8 mouse cellular contexts compared by ENCODE assay signal in genomic region chr11:68408127-68408526, GRCm38 (mm10). TPM values are rescaled to one million over a fixed set of nuclear protein-coding genes. Genes with fewer than 3 reads are reported as not detected.
DNase-seq lines count a peak whose midpoint lies in the region; ATAC-seq lines count a peak whose summit lies in the region.

No protein-coding gene starts in this region.

- DNase-seq in ovary, postnatal 36 days (ENCODE audit: low spot score): peak; percentile 26
- DNase-seq in ovary, adult 18-20 months (ENCODE audit: low spot score): no peak
- peak; percentile 87 for DNase-seq in brain, adult 2 months (ENCODE audit: low read depth, low spot score)
- peak; percentile 89 for DNase-seq in hindbrain, embryonic 14.5 days (ENCODE audit: low spot score)
- DNase-seq in left cerebral cortex, postnatal 14 days (ENCODE audit: low spot score in 2 of 2): peak; percentile 67 to 77
- peak; percentile 83 for DNase-seq in thymus, postnatal 0 days (ENCODE audit: low spot score)

- peaks cover 27% of the 10 kb centered on the region for H3K27me3 ChIP-seq in forebrain, embryonic 12.5 days
- H3K27me3 ChIP-seq in hindbrain, embryonic 14.5 days (ENCODE audit: control insufficient read depth, insufficient read depth, low read length): peaks cover 10% of the 10 kb centered on the region

- no peak overlapping the region for H3K4me2 ChIP-seq in forebrain, embryonic 12.5 days
- no peak overlapping the region for H3K4me2 ChIP-seq in hindbrain, embryonic 14.5 days (replicated peaks)

- H3K27ac ChIP-seq in forebrain, embryonic 12.5 days: no peak overlapping the region
- no peak overlapping the region for H3K27ac ChIP-seq in hindbrain, embryonic 14.5 days

- intact Hi-C loops in left cerebral cortex, postnatal 14 days (cut with DNase I): loop anchor here (1.0 to 10.0 kb wide), 3 partner anchors 196 to 583 kb away; no protein-coding TSS in a partner anchor

- H3K36me3 ChIP-seq in forebrain, embryonic 12.5 days (replicated peaks): no peaks in the 10 kb centered on the region
- H3K36me3 ChIP-seq in hindbrain, embryonic 14.5 days (replicated peaks; ENCODE audit: control insufficient read depth, insufficient read depth): no peaks in the 10 kb centered on the region

- no peak overlapping the region for H3K9ac ChIP-seq in forebrain, embryonic 12.5 days
- no peak overlapping the region for H3K9ac ChIP-seq in hindbrain, embryonic 14.5 days

- peak; percentile 78 for ATAC-seq in forebrain, embryonic 12.5 days (ENCODE audit: low FRiP score)
- no peak for ATAC-seq in hindbrain, embryonic 14.5 days (ENCODE audit: low FRiP score)
- peak; percentile 81 for ATAC-seq in monocyte, adult 5-6 weeks (replicated peaks; ENCODE audit: insufficient number of reproducible peaks, low FRiP score, low TSS enrichment, poor library complexity, severe bottlenecking)

- no peak overlapping the region for H3K4me3 ChIP-seq in forebrain, embryonic 12.5 days (replicated peaks)
- no peak overlapping the region for H3K4me3 ChIP-seq in hindbrain, embryonic 14.5 days (replicated peaks; ENCODE audit: low read length)

- no peaks in the 10 kb centered on the region for H3K4me1 ChIP-seq in forebrain, embryonic 12.5 days
- no peaks in the 10 kb centered on the region for H3K4me1 ChIP-seq in hindbrain, embryonic 14.5 days (replicated peaks; ENCODE audit: control insufficient read depth, insufficient read depth, low read length)

- WGBS in forebrain, embryonic 12.5 days: 47% methylated on average over 2 of the region's 2 CpGs
- WGBS in hindbrain, embryonic 14.5 days: 52% methylated on average over 2 of the region's 2 CpGs

- no peaks in the 10 kb centered on the region for H3K9me3 ChIP-seq in forebrain, embryonic 12.5 days
- H3K9me3 ChIP-seq in hindbrain, embryonic 14.5 days (ENCODE audit: control insufficient read depth, low read length): peaks cover under 1% of the 10 kb centered on the region; the same call in 1 of the 2 replicates

RNA-seq across cellular contexts. Expression of gene Ntn1, which starts 7.5 kb away (rescaled TPM):
- 14.2 and 18.1 TPM in 2 replicates for polyA plus RNA-seq in forebrain, embryonic 12.5 days (2016; fragmentation: Nextera tagmentation; extraction: Ambion mirVana)
- polyA plus RNA-seq in hindbrain, embryonic 14.5 days (2014; fragmentation: Nextera tagmentation; extraction: Ambion mirVana): 13.1 and 14.1 TPM in 2 replicates
- total RNA-seq in left cerebral cortex, postnatal 14 days (2021): 10 to 100 TPM in 1 of 2 experiments, 1 to 10 TPM in 1; 8.0 to 11.1 TPM
- 0.32 TPM in 1 of 3 replicates, not detected in the others for total RNA-seq in monocyte, adult 5-6 weeks (2017)
- polyA plus RNA-seq in thymus, postnatal 0 days (2015; fragmentation: Nextera tagmentation; extraction: Ambion mirVana): 3.4 and 4.4 TPM in 2 replicates

RNA-seq across cellular contexts. Expression of gene Pik3r5, which starts 23.8 kb away (rescaled TPM):
- polyA plus RNA-seq in forebrain, embryonic 12.5 days (2016; fragmentation: Nextera tagmentation; extraction: Ambion mirVana): 0.24 and 0.29 TPM in 2 replicates
- polyA plus RNA-seq in hindbrain, embryonic 14.5 days (2014; fragmentation: Nextera tagmentation; extraction: Ambion mirVana): 0.37 and 1.2 TPM in 2 replicates
- 1 to 10 TPM; 4.0 to 4.1 TPM for total RNA-seq in left cerebral cortex, postnatal 14 days (2021)
- total RNA-seq in monocyte, adult 5-6 weeks (2017): 66.2 to 140 TPM (median 84.0 TPM) in 3 replicates
- 10.5 and 12.0 TPM in 2 replicates for polyA plus RNA-seq in thymus, postnatal 0 days (2015; fragmentation: Nextera tagmentation; extraction: Ambion mirVana)
